Mouse (Mus musculus) MEL (cell line): ENCODE measurements around the gene Josd1.

Experiments
- NRF1 ChIP-seq: IDR thresholded peaks from 2 replicates; pipeline ENCODE4 v1.6.1; 2014; ENCODE audit warnings: low read depth, mild to moderate bottlenecking, inconsistent platforms, low read length, improper control_type of control experiment, moderate library complexity; ENCODE audit not compliant: poor library complexity, insufficient read depth, severe bottlenecking
- POLR2A ChIP-seq, 2 experiments: IDR thresholded peaks; 2 replicates each; pipeline ENCODE4 v1.6.1; 2011 to 2012; ENCODE audit warnings: low read length in 2 of 2, mild to moderate bottlenecking in 2 of 2, control low read depth in 1 of 2, improper control_type of control experiment in 1 of 2, low read depth in 1 of 2, moderate library complexity in 1 of 2; ENCODE audit not compliant: control insufficient read depth in 1 of 2, insufficient read depth in 1 of 2, poor library complexity in 1 of 2

- TF ChIP-seq POLR2A (IDR thresholded peaks at IDR 0.05; ENCODE audit: control insufficient read depth in 1 of 2, insufficient read depth in 1 of 2, low read depth in 1 of 2, low read length in 2 of 2, poor library complexity in 1 of 2) (peak; percentile 85 to 87), NRF1 (peak; percentile 52)
Observed at GRCm38 (mm10) chr15:79687646-79688267, at the start of gene Josd1.
